Mouse (Mus musculus) intestine, postnatal 0 days (tissue): Measurements from ENCODE around the gene Acbd4. TPM values are rescaled to one million over a fixed set of nuclear protein-coding genes. Genes with fewer than 3 reads are reported as not detected.
A peak's percentile ranks its signal among the peaks of the same experiment; 100 is the strongest.

Experiments
- ATAC-seq: fragments of 200-750 bp; cut with Nextera tagmentation; 2 replicates; pipeline ENCODE4 v1.8.0; 2017; ENCODE audit warnings: mild to moderate bottlenecking, moderate TSS enrichment, moderate library complexity
- H3K27ac ChIP-seq: fragments of 300-500 bp; sonication (generic); 2 replicates; pipeline ENCODE4 v1.5.1; 2014; ENCODE audit warnings: mild to moderate bottlenecking, low read depth, low read length, moderate library complexity
- H3K27me3 ChIP-seq: fragments of 300-500 bp; sonication (generic); replicated peaks from 2 replicates; pipeline ENCODE4 v1.6.1; 2014; ENCODE audit warnings: low read length, mixed read lengths; ENCODE audit not compliant: control insufficient read depth, insufficient read depth
- H3K36me3 ChIP-seq: fragments of 300-500 bp; sonication (generic); 2 replicates; pipeline ENCODE4 v1.6.1; 2014; ENCODE audit warnings: mild to moderate bottlenecking, moderate library complexity; ENCODE audit not compliant: control insufficient read depth, insufficient read depth
- H3K4me1 ChIP-seq: fragments of 300-500 bp; sonication (generic); replicated peaks from 2 replicates; pipeline ENCODE4 v1.6.1; 2014; ENCODE audit warnings: antibody characterized with exemption, low read length, mixed read lengths; ENCODE audit not compliant: control insufficient read depth, insufficient read depth
- H3K4me2 ChIP-seq: fragments of 300-500 bp; sonication (generic); replicated peaks from 2 replicates; pipeline ENCODE4 v1.6.1; 2014; ENCODE audit warnings: low read depth, mild to moderate bottlenecking, moderate library complexity
- H3K4me3 ChIP-seq: fragments of 300-500 bp; sonication (generic); 2 replicates; pipeline ENCODE4 v1.5.1; 2014; ENCODE audit warnings: low read depth, low read length
- H3K9ac ChIP-seq: fragments of 300-500 bp; sonication (generic); 2 replicates; pipeline ENCODE4 v1.6.1; 2014; ENCODE audit warnings: mild to moderate bottlenecking, low read depth, low read length
- H3K9me3 ChIP-seq: fragments of 300-500 bp; sonication (generic); 2 replicates; pipeline ENCODE4 v1.6.1; 2016; ENCODE audit warnings: mixed run types; ENCODE audit not compliant: control insufficient read depth
- CTCF ChIP-seq: sonication (generic); IDR thresholded peaks from 2 replicates; pipeline ENCODE4 v1.5.1; 2016; ENCODE audit warnings: low read depth, mild to moderate bottlenecking, control low read depth, antibody characterized with exemption, moderate library complexity
- WGBS: fragments of 180-500 bp; shearing (Covaris S2); extraction: QIAGEN DNeasy Blood & Tissue Kit; methylation state at CpG from one replicate; pipeline ENCODE4 v1.1.7; 2014; 5-methylcytosine and 5-hydroxymethylcytosine counted together
- polyA plus RNA-seq: library from polyadenylated mRNA; unstranded; fragments of >200 nt; fragmentation: Nextera tagmentation; extraction: Ambion mirVana; gene quantifications from 2 replicates; pipeline ENCODE4 v1.2.1, GENCODE M21; 2015

Gene Acbd4
- polyA plus RNA-seq, 1 experiment from 2014 or later: 75.9 TPM

DNA sequence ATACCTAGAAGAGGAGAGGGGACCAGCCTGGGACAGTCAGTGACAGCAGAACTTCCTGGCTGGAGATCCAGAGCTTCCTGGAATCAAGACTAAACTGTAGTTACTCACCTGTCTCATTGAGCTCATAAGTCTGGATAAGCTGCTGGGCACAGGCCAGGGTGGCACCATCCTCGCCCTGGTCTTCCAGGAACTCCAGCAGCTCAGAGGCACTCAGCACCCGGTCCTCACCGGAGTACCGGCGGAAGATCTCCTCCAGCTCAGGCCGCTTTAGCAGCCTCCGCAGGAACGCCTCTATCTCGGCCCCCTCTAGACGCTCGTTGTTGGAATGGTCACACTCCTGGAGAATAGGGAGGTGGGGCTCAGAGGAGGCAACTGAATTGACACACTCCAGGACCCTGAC is 23.4 kb upstream of the Acbd4 start:
- WGBS: 86% methylated on average over 11 of the region's 11 CpGs
- no peak overlapping the region for H3K9ac ChIP-seq
- peaks cover 3% of the 10 kb centered on the region; the same call in 1 of the 2 replicates for H3K27me3 ChIP-seq
- no peak overlapping the region for H3K4me3 ChIP-seq
- ATAC-seq: no peak
- no peak for TF ChIP-seq CTCF
- no peaks in the 10 kb centered on the region for H3K36me3 ChIP-seq
- no peak overlapping the region for H3K4me2 ChIP-seq
- no peaks in the 10 kb centered on the region for H3K4me1 ChIP-seq
- H3K9me3 ChIP-seq: no peaks in the 10 kb centered on the region
- H3K27ac ChIP-seq: no peak overlapping the region

- Histone ChIP-seq H3K9ac (no peak overlapping the region), H3K9me3 (no peaks in the 10 kb centered on the region), H3K36me3 (no peaks in the 10 kb centered on the region), H3K4me3 (peak overlapping the region; percentile 29), H3K27me3 (peaks cover 3% of the 10 kb centered on the region; the same call in 1 of the 2 replicates), H3K27ac (no peak overlapping the region), H3K4me2 (peak overlapping the region; percentile 56), H3K4me1 (no peaks in the 10 kb centered on the region)
- peak; percentile 58 for TF ChIP-seq CTCF
- no peak for ATAC-seq
- whole genome bisulfite sequencing: 6% methylated on average over 43 of the region's 43 CpGs
Observed at GRCm38 (mm10) chr11:103080323-103081091, 21.0 kb upstream of the Acbd4 start.

DNA sequence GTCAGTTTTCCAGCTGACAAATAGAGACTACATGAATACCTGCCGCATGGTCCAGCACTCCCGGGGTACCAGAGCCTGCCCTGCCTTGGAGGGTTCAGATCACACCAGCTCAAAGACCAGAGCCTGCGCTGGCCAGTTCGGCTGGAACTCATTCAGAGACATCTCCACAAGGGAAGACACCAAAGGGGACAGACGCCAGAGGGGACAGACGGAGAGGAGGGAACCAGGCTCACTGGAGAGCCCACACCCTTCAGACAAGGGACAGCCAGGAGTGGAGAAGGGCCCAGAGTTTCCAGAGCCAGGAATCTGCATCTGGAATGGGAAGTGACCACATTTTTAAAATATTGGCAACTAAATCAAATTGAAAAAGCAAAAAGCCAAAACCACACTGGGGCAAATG is 19.9 kb upstream of the Acbd4 start:
- WGBS: 73% methylated on average over 6 of the region's 6 CpGs
- H3K9me3 ChIP-seq: no peaks in the 10 kb centered on the region
- no peak overlapping the region for H3K9ac ChIP-seq
- H3K4me2 ChIP-seq: no peak overlapping the region
- ATAC-seq: no peak
- H3K27ac ChIP-seq: no peak overlapping the region
- H3K36me3 ChIP-seq: no peaks in the 10 kb centered on the region
- H3K4me3 ChIP-seq: no peak overlapping the region
- no peaks in the 10 kb centered on the region for H3K4me1 ChIP-seq
- no peak for TF ChIP-seq CTCF
- H3K27me3 ChIP-seq: peaks cover 3% of the 10 kb centered on the region; the same call in 1 of the 2 replicates

DNA sequence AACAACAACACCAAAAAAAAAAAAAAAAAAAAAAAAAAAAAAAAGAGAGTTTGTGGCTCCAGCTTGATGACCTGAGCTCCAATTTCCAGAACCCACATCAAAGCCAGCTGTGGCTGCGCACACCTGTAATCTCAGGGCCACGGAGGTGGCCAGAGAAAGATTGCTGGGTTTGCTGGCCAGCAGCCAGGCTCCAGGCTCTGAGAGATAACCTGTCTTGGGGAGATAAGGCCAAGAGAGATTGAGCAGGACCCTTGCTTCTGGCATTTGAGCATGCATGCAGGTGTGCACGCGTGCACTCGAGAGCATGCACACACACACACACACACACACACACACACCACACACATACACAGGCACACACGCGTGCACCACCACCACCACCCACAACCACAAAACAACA is 8.2 kb upstream of the Acbd4 start:
- no peak overlapping the region for H3K9ac ChIP-seq
- no peaks in the 10 kb centered on the region for H3K9me3 ChIP-seq
- no peaks in the 10 kb centered on the region for H3K36me3 ChIP-seq
- H3K4me1 ChIP-seq: 0 out of 2 replicates have a peak, but pooled peaks cover 5% of the 10 kb centered on the region
- H3K27ac ChIP-seq: no peak overlapping the region
- H3K4me2 ChIP-seq: no peak overlapping the region
- WGBS: 79% methylated on average over 7 of the region's 7 CpGs
- H3K27me3 ChIP-seq: no peaks in the 10 kb centered on the region
- ATAC-seq: no peak
- no peak for TF ChIP-seq CTCF
- no peak overlapping the region for H3K4me3 ChIP-seq

- Histone ChIP-seq H3K27ac (no peak overlapping the region), H3K4me3 (no peak overlapping the region), H3K4me1 (0 out of 2 replicates have a peak, but pooled peaks cover 5% of the 10 kb centered on the region), H3K4me2 (no peak overlapping the region), H3K9me3 (no peaks in the 10 kb centered on the region), H3K9ac (no peak overlapping the region), H3K27me3 (no peaks in the 10 kb centered on the region), H3K36me3 (no peaks in the 10 kb centered on the region)
- no peak for TF ChIP-seq CTCF
- 58% methylated on average over 20 of the region's 20 CpGs for WGBS
- peak; percentile 39; the same call in 1 of the 2 replicates for ATAC-seq
Observed at GRCm38 (mm10) chr11:103093862-103094833, 7.3 kb upstream of the Acbd4 start.

DNA sequence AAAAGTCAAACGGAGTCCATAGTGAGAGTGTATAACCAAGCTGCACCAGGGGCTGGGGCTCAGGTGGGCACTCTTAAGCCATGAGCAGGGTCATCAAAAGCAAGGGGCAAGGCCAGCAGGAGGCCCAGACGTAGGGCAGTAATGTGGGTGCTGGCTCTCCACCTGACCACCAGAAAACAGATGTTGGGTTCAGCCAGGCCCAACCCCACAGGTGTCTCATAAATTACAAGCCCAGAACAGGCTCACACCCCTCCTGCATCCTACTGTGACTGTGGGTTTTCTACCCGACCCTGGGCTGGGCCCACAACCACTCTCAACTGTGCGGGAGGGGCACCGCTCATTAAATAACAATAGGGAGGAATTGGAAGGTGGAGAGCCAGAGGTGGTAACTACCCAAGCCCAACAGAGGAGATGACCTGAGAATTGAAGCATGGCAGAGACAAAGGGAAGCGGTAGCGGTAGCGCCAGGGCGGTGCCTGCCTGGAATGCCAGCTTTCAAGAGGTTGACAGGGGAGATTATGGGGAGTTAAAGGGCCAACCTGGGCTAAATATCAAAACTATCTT is 6.3 kb upstream of the Acbd4 start:
- Histone ChIP-seq H3K9ac (no peak overlapping the region), H3K9me3 (no peaks in the 10 kb centered on the region), H3K4me2 (no peak overlapping the region), H3K27me3 (peaks cover 3% of the 10 kb centered on the region; the same call in 1 of the 2 replicates), H3K36me3 (no peaks in the 10 kb centered on the region), H3K27ac (no peak overlapping the region), H3K4me1 (0 out of 2 replicates have a peak, but pooled peaks cover 5% of the 10 kb centered on the region), H3K4me3 (no peak overlapping the region)
- no peak for ATAC-seq
- 85% methylated on average over 9 of the region's 9 CpGs for WGBS
- no peak for TF ChIP-seq CTCF
